Comparison of ENCODE assay signal across 25 mouse cellular contexts in the genomic region with DNA sequence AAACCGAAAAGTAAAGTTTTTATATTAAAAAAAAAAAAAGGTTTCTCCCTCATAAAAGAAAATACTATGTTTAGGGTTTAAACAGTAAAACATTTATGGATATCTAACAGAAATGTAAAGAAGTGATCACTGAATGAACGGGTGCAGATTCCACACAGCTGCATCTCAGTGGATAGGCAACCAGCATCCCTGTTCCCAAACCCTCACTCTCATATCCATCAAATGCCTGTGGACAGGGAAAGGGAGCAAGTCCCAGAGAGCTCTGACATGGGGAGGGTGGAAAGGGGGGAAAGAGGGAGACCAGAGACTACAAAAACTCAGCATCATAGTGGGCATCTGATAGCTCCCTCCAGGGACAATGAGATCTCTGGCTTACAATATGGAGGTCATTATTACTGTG.
"Had no signal": no experiment of that assay in that cellular context is flagged by ENCODE, and none has a peak within 500 bp of the region (broad histone marks: within the 10 kb centered on the region; RNA-seq: fewer than 3 reads in every experiment).

No protein-coding gene starts in this region.

- H3K4me1 ChIP-seq: heart, embryonic 10.5 days; heart, embryonic 13.5 days; heart, embryonic 15.5 days; hindbrain, embryonic 13.5 days; hindbrain, embryonic 15.5 days; kidney, embryonic 15.5 days; liver, embryonic 12.5 days had no signal

- H3K4me3 ChIP-seq: heart, embryonic 10.5 days; heart, embryonic 13.5 days; heart, embryonic 15.5 days; hindbrain, embryonic 13.5 days; hindbrain, embryonic 15.5 days; kidney, embryonic 15.5 days; limb, embryonic 13.5 days; limb, embryonic 15.5 days; liver, embryonic 12.5 days had no signal

- H3K9ac ChIP-seq: heart, embryonic 13.5 days; heart, embryonic 15.5 days; hindbrain, embryonic 13.5 days; hindbrain, embryonic 15.5 days; kidney, embryonic 15.5 days; limb, embryonic 13.5 days; limb, embryonic 15.5 days; liver, embryonic 12.5 days; liver, embryonic 14.5 days had no signal

- ATAC-seq: hindbrain, postnatal 0 days; intestine, embryonic 16.5 days; liver, embryonic 12.5 days had no signal

- H3K27me3 ChIP-seq: heart, embryonic 15.5 days; hindbrain, embryonic 13.5 days; hindbrain, embryonic 15.5 days; kidney, embryonic 15.5 days; limb, embryonic 15.5 days; liver, embryonic 12.5 days had no signal

- DNase-seq: gastrocnemius, postnatal 14 days; gastrocnemius, postnatal 36 days; heart, adult 18-20 months; heart, postnatal 14 days; heart, postnatal 36 days; kidney, adult 11 months; kidney, adult 2 months; kidney, adult 9 months; kidney, postnatal 14 days; kidney, postnatal 36 days; layer of hippocampus, adult 9-11 months; layer of hippocampus, postnatal 36 days had no signal

- H3K4me2 ChIP-seq: heart, embryonic 13.5 days; heart, embryonic 15.5 days; hindbrain, embryonic 13.5 days; hindbrain, embryonic 15.5 days; kidney, embryonic 15.5 days; limb, embryonic 13.5 days; limb, embryonic 15.5 days; liver, embryonic 12.5 days had no signal

- H3K27ac ChIP-seq: heart, embryonic 10.5 days; heart, embryonic 13.5 days; heart, embryonic 15.5 days; hindbrain, embryonic 13.5 days; hindbrain, embryonic 15.5 days; hindbrain, postnatal 0 days; kidney, embryonic 15.5 days; kidney, postnatal 0 days; limb, embryonic 13.5 days; limb, embryonic 15.5 days; liver, embryonic 12.5 days; liver, embryonic 14.5 days had no signal

- H3K9me3 ChIP-seq: heart, embryonic 10.5 days; heart, embryonic 13.5 days; heart, embryonic 15.5 days; hindbrain, embryonic 13.5 days; hindbrain, embryonic 15.5 days; kidney, embryonic 15.5 days; limb, embryonic 13.5 days; limb, embryonic 15.5 days; liver, embryonic 12.5 days had no signal

- H3K36me3 ChIP-seq: heart, embryonic 10.5 days; heart, embryonic 13.5 days; heart, embryonic 15.5 days; hindbrain, embryonic 13.5 days; hindbrain, embryonic 15.5 days; kidney, embryonic 15.5 days; limb, embryonic 13.5 days; limb, embryonic 15.5 days; liver, embryonic 12.5 days had no signal
